Mouse (Mus musculus): Measurements from ENCODE around the gene Wfdc11.
"Not testable (repeated sequence)": the region's sequence is repeated elsewhere in the genome, so short reads cannot be mapped to it uniquely, and the experiment has no call there.

Gene Wfdc11

GRCm38 (mm10) chr2:164656483-164656882, 17.4 kb downstream of the Wfdc11 start, which contains the start of gene Wfdc9:
Wfdc9 (minus strand) TSS chr2:164656583.
- in situ Hi-C loops (cut with MboI; ENCODE audit: low pct_unique_long_range_greater_than_20kb in 1 of 2, low sequenced_read_pairs in 2 of 2, unreplicated experiment in 1 of 2): no loop called here

GRCm38 (mm10) chr2:164655858-164656257, 18.0 kb downstream of the Wfdc11 start, which contains the start of gene Wfdc10:
Wfdc10 (plus strand) TSS chr2:164656046.
- in situ Hi-C loops (cut with MboI; ENCODE audit: low pct_unique_long_range_greater_than_20kb in 1 of 2, low sequenced_read_pairs in 2 of 2, unreplicated experiment in 1 of 2): no loop called here

GRCm38 (mm10) chr2:164641881-164642673, 31.8 kb downstream of the Wfdc11 start:
- in situ Hi-C loops (cut with MboI; ENCODE audit: low pct_unique_long_range_greater_than_20kb in 1 of 2, low sequenced_read_pairs in 2 of 2, unreplicated experiment in 1 of 2): no loop called here

- in situ Hi-C loops (cut with MboI; ENCODE audit: low pct_unique_long_range_greater_than_20kb in 1 of 2, low sequenced_read_pairs in 2 of 2, unreplicated experiment in 1 of 2): no loop called here
Measured at GRCm38 (mm10) chr2:164641129-164641528, 32.8 kb downstream of the Wfdc11 start.

- in situ Hi-C loops (cut with MboI; ENCODE audit: low pct_unique_long_range_greater_than_20kb in 1 of 2, low sequenced_read_pairs in 2 of 2, unreplicated experiment in 1 of 2): no loop called here
Measured at GRCm38 (mm10) chr2:164638696-164639095, 35.2 kb downstream of the Wfdc11 start, which contains the start of gene Wfdc16. Wfdc16 (minus strand) TSS chr2:164638796.

- in situ Hi-C loops (cut with MboI; ENCODE audit: low pct_unique_long_range_greater_than_20kb in 1 of 2, low sequenced_read_pairs in 2 of 2, unreplicated experiment in 1 of 2): no loop called here
Measured at GRCm38 (mm10) chr2:164635266-164635665, 38.6 kb downstream of the Wfdc11 start.

- in situ Hi-C loops (cut with MboI; ENCODE audit: low pct_unique_long_range_greater_than_20kb in 1 of 2, low sequenced_read_pairs in 2 of 2, unreplicated experiment in 1 of 2): no loop called here
Measured at GRCm38 (mm10) chr2:164621775-164622174, 52.1 kb downstream of the Wfdc11 start.

- in situ Hi-C loops (cut with MboI; ENCODE audit: low pct_unique_long_range_greater_than_20kb in 1 of 2, low sequenced_read_pairs in 2 of 2, unreplicated experiment in 1 of 2): no loop called here
Measured at GRCm38 (mm10) chr2:164619050-164619449, 54.8 kb downstream of the Wfdc11 start.

- in situ Hi-C loops (cut with MboI; ENCODE audit: low pct_unique_long_range_greater_than_20kb in 1 of 2, low sequenced_read_pairs in 2 of 2, unreplicated experiment in 1 of 2): no loop called here
Measured at GRCm38 (mm10) chr2:164615386-164615785, 58.5 kb downstream of the Wfdc11 start.

- in situ Hi-C loops (cut with MboI; ENCODE audit: low pct_unique_long_range_greater_than_20kb in 1 of 2, low sequenced_read_pairs in 2 of 2, unreplicated experiment in 1 of 2): not testable (repeated sequence)
Measured at GRCm38 (mm10) chr2:164613471-164613870, 60.4 kb downstream of the Wfdc11 start, which contains the start of the genes Wfdc6b and Wfdc8. Wfdc6b (plus strand) TSS chr2:164613522. Wfdc8 (minus strand) TSS chr2:164613626.

Data from mouse embryonic stem cell (cell line).